Mouse (Mus musculus): Measurements from ENCODE around the gene Mfsd12.

DNA sequence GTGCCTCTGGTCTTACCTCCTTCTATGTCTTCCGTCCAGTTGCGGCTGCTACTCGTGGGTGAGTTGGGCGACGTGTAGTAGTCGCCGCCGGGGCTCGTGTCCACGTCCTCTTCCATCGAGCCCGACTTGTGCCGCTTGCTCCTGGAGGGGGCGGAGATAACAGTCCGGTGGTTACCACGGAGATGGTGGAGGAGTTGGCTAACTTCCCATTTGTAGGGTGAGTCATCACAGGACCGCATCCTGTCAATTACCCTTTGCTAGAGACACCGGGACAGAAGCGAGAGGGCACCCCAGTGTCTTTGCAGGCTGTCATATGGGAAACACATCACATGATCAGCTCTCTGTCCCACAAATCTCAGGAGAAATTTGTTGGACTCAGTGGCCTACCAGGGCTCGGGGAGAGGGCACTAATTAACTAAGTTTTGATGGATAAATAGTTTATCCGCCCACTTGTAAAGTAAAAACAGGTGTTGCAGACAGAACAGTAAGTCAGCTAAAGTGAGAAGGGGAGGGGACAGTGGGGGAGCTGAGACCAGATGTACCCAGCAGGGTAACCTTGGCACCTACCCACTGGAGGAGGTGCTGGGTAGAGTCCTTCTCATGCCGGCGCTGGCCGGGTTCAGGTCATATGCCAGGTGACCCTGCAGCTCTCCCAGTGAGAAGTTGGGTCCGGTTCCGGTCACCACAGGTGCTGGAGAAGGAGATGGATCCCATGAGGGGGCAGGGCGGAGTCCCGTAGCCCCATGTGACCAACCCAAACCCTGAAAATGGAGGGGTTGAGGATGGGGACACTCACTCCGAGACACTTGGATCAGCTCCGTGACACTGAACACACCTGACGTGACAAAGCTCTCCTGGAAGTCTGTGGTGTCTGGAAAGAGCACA, 50.5 kb downstream of the Mfsd12 start:
- TF ChIP-seq CTCF (IDR thresholded peaks at IDR 0.05; ENCODE audit: low read depth, low read length): no peak
- TF ChIP-seq POLR2A (IDR thresholded peaks at IDR 0.05; ENCODE audit: insufficient read depth, low read length): no peak
- no peak for TF ChIP-seq EP300 (IDR thresholded peaks at IDR 0.05; ENCODE audit: insufficient read depth, low read depth, low read length)

All from ES-Bruce4 (cell line).